Mouse (Mus musculus) T-helper 17 cell (primary cell): ENCODE results near the gene Klhl22.

Source experiments
- in situ Hi-C, 2 experiments: fragments of 300-600 bp; cut with MboI, MseI; formaldehyde crosslinking; loops; 1 replicate in 1 of 2; 2 replicates in 1 of 2; pipeline ENCODE4 v1.15.1; 2025; ENCODE audit warnings: high pct_unique_total_duplicates in 2 of 2

Gene Klhl22

DNA sequence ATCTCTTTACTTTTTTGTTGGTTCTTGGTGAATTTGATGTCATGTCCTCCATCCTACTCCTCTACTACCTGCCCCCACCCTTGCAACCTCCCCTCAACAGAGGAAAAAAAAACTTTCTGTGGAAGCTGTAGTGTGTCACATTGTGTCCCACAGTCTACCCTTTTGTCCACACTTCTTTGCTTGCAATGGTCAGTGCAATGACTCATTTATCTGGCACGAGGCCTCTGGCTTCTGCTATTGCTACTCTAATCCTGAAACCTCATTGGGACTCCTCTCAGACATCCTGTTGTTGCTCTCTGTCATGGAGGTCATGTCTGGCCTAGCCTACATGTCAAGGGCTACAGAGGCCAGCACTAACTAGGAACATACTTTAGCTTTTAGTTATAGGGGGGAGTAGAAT lies 5.7 kb upstream of the Klhl22 start:
- in situ Hi-C loops: no loop called here

DNA sequence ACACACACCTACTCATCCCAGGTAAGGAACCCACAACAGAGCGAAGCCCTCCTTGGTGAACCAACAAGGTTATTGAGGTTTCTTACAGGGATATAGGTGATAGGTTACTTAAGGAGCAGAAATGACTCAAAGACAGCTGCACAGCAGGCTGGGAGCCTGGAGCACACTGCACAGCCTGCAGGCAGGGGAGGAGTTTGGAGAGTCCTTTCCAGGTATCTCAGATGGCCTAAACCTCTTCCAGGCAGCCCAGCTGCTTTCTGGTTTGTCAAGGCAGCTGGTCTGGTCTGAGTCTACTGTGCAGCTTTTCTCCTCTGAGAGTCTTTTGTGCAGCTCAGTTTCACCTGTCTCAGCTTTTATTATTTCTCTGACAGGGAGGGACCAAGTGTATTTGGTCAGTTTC lies 1.7 kb upstream of the Klhl22 start:
- in situ Hi-C loops: no loop called here

DNA sequence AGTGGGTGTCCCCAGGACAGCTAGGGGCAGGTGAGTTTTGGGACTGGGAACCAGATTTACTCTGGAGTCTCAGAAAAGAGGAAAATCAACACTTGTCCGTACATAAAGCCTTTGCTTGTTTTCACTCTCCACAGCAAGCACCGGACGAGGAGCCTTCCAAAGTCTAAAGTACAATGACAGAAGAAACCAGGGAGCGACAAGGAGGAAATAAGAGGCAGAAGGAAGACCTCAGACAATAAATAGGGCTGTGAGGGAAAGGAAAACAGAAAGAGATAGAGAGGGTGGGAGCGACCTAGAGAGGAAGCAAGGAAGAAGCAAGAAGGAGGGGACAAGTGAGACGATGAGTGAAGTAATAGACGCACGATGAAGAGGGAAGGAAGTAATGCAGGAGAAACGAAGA lies 516 bp upstream of the Klhl22 start:
- in situ Hi-C loops: no loop called here

DNA sequence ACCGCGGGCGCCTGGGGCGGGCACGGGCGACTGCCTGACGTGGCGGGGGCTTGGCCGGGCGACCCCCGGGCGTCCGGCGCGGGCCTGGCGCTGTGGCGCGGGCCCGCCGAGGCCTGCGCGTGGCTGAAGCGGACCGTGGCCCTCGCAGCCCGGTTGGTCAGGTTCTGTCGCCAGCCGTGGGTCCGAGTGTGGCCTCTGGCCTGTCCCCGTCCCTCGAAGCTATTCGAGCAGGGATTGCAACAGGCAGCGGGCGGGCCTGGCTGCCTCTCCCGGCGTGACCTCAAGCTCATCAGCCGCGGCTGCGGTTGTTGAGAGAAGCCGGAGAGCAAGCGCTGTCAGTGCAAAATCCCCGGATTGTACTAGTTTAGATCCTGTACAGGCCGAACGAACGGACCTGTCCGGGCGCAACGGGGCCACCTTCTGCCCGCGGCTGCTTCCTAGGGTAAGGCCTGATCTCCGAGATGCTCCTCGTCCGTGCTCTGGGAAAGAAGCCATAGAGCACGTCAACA lies 449 bp downstream of the Klhl22 start:
- in situ Hi-C loops: no loop called here

DNA sequence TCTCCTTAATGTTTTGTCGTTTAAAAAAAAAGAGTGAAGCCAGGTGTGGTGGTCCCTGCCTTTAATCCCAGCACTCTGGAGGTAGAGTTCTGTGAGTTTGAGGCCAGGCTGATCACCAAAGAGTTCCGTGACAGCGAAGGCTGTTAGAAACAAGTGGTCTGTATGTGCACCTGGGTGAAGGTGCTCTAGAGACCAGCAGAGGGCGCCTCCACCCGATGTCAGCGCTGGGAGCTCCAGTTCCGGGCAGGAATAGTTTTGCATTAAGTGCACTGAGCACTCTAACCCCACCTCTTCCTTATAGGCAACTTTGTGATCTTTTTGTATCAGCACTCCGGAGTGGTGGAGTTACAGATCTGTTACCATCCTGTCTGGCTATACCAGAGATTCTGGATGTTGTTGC lies 1.2 kb downstream of the Klhl22 start:
- in situ Hi-C loops: no loop called here

DNA sequence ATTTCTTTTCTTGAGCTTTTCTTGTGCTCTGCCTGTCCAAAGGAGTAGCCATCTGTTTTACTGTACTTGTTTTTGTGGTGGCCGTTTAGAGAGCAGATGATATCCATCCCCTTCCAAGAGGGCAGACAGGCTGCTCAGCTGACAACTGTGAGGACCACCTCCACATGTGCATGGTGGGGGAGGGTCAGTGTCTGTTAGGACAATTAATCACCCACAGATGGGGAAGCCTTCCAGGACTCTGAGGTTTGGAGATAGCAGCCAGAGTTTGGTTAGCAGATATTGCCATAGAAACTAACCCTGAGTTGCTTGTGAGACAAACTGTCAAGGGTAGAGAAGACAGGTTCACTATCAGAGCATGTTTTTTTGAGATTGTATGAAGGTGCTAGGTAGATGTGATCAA lies 1.7 kb downstream of the Klhl22 start:
- in situ Hi-C loops: no loop called here

DNA sequence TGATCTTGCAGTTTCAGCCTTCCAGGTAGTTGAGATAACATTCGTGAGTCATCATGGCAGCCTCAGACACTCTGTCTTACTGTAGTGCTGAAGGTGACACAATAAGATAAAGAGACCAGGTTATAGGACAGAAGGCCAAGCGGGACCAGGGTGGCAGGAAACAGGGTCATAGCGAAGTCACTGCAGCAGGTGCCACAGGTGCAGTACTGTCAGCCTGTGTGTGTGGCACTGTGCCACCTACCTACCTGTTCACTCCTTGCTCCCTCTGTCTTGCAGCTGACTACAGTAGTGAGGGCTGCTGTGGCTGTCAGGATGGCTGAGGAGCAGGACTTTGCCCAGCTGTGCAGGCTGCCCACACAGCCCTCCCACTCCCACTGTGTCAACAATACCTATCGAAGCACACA lies 4.7 kb downstream of the Klhl22 start:
- in situ Hi-C loops: no loop called here

DNA sequence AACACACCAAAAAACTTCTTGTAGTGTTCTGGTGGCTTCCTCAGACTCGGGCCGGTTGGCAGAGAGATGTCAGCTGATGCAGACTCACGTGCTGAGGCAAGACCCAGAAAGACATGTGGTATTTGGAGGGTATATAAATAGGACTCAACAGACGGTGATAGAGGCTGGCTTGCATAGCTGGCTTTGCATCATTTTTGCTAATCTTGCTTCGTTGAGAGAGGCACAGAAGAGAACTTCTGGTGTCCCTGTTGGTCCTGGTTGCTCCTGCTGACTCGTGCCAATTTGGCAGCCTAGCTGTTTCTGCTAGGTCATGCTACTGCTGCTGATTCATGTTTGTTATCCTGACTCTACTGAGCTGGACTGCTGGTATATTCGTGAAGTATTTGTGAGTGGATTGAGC lies 9.4 kb downstream of the Klhl22 start:
- in situ Hi-C loops: no loop called here

DNA sequence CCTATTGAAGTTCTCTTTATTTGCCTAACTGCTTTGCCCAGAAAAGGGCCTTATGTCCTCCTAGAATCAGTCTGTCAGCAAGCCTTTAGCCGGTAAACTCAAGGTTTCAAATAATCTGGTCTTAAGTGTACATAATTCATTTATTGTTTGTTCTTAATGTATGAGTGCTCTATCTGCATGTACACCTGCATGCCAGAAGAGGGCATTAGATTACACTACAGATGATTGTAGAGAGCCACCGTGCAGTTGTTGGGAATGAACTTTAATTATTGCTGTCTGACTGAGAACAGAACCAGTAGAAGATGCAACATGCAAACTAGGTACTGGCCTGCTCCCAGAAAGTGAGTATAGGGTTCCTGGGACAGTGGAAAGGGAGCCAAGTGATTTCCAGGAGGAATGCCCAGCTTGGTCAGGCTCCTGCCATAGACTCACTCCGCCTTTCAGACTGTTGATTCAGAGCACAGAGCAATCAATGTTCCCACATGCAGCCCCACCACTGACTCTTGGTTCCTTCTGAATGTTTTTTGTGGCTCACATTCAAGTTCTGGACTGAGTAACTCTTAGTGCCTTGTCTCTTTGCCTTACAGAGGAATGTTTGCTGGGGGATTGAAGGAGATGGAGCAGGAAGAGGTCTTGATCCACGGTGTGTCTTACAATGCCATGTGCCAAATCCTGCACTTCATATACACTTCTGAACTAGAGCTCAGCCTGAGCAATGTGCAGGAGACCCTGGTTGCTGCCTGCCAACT lies 11.9 kb downstream of the Klhl22 start:
- in situ Hi-C loops: no loop called here

DNA sequence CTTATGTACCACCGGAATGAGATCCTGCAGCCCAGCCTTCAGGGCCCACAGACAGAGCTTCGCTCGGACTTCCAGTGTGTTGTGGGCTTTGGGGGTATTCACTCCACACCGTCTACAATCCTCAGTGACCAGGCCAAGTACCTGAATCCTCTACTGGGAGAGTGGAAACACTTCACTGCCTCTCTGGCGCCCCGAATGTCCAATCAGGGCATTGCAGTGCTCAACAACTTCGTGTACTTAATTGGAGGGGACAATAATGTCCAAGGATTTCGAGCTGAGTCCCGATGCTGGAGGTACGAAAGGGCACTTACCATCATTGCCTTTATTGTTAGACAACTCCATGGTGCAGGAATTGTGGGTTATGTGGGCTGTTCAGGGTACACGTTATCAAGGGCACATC lies 17.4 kb downstream of the Klhl22 start:
- in situ Hi-C loops: no loop called here

DNA sequence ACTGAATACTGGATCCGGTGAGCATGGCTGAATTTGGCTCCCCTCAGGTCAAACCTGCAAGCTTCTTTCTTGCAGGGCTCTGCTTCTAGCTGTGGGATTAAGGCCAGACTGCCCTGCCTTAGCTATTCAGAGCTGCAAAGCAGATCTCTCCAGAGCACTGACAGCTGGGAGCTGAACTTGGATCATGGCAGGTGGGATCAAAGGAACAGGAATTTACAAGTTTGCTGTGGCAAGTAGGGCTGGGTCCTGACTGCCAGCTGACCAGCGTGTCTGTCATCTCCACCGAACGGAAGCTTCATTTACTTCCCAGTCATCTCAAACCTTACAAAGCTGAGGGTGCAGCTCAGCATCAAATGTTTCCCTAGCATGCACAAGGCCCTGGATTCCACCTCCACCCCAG lies 18.8 kb downstream of the Klhl22 start:
- in situ Hi-C loops: no loop called here

DNA sequence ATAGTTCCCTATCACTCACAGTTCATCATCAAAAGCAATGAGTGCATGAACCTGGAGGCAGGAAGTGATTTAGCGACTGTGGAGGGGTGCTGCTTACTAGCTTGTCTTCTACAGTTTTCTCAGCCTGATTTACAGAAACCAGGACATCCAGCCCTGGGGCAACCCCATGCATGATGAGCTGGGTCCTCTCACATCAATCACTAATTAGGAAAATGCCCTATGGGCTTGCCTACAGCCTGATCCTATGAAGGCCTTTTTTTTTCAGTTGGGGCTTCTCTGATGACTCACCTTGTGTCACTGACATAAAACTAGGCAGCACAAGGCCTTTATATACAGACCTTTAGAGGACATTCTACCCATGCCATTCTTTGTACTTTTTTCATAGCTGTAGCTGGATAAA lies 20.3 kb downstream of the Klhl22 start:
- in situ Hi-C loops: no loop called here

DNA sequence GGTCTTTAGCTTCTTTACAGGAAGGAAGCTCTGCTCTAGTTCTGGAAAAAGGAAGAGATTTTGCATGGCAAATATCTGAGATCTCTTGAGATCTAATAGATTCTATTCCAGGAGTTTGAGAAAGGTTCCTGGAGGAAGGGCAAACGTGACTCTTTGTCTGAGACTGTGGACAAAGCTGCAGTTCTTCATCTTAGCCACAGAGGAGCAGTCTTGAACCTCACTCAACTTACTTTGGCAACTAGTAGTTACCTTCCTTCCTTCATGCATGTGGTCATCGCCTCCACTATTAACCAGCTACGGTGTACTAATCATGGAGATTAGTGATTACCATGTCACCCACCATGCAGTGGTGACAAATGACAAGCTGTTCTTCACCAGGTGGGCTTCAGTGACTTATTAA lies 25.9 kb downstream of the Klhl22 start:
- in situ Hi-C loops: no loop called here

DNA sequence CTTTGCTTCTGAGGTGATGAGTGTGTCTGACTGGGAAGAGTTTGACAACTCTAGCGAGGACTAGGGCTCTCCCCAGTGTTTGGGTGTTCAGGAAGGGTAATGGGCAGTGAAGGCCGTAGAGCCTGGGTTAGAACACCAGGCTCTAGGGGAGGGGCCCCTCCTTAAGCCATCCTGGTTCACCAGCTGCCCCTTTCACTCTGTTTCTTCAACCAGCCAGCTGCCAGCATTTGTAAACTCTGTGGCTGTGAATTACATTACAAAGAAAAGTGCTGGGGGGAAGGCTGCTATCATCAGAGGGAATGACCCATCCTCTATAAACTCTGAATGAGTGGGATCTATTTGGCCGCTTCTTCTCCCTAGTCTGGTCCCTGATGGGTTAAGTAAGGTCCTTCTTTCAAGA lies 33.3 kb downstream of the Klhl22 start:
- in situ Hi-C loops: no loop called here

DNA sequence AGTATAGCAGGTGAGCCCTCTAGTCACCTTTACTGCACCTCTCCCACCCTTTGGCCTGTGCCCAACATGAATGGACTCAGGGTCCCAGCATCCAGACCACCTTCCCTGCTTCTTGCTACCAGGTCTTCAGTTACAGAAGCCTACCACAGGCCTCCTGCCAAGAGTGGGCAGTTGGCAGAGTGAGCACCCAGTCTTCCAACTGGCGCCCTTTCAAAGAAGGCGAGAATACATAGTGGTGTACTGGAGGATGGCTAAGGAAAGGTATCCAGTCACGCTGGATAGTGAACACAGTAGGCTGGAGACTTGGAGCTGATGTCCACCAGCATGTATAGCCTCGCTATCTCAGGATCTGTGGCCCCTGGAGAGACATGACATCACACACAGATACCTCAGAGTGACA lies 34.6 kb downstream of the Klhl22 start:
- in situ Hi-C loops: no loop called here

DNA sequence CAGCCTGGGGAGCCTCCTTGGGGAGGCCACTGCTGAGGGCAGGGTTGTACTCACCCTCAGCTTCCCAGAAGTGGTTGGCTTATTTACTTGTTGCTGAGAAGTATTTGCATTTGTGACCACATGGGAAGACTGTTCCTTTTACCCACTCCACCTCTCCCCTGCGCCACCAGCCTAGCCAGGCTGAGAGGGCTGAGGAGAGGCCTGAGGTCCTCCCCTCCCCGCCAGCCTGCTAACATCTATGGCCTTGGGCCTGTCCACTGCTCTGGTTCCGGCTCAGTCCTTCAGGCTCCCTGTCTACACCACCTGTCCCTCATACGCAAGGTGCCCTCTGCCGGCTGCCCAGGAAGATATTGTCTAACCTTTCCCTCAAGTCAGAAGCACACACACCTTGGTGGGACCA lies 36.2 kb downstream of the Klhl22 start:
- in situ Hi-C loops: no loop called here

DNA sequence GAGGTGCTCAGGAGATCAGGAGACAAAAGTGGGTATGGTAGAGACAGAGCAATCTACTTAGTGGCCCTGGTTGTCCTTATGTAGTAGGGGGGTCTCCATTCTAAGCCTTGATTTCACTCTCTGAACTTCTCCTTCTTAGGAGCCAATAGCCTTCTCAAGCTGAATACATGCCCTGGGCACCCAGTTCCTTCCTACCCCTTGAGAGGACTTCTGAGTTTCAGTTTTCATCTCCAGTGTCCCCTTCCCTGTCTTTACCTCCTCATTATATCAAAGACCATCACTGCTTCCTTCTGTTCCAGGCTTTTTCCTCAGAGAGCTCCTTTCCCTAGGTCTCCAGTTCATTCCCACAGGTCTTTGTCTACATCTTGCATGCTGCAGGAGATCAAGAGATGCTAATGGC lies 37.1 kb downstream of the Klhl22 start:
- in situ Hi-C loops: no loop called here

DNA sequence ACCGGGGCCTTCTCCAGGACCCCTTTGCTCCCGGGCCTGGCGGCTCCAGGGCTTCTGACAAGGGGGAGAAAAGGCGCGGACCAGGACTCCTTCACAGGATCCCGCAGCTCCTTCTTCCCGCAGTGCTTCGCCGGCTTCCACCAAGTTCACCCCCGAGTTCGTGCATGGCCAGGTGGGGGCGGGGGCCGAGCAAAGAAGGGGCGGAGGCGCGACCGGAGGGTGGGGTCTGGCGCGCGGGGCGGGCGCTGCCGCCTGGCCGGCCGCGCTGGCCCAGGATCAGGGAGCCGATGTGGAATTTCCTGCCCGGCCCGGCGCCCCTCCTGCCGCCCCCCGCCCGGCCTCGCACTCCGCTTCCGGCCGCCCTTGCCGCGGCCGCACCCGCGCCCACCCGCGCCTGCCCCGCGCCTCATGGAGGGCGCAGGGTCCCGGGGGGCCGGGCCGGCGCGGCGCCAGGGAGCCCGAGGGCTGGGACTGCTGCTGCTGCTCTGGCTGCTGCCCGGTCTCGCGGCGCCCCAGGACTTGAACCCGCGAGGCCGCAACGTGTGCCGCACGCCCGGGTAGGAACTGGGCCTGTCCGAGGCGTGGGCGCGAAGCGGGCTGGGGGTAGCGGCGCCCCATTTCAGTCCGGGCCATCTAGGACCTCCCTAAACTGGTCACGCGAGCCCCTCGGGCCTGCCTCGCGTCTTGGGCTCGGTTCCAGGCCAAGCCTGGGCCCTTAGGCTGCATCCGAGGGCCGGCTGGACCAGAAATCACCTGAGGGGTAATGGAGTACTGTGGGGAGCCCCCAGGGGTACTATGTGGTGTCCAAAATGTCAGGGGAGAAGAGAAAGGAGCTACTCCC lies 37.8 kb downstream of the Klhl22 start, which contains the start of gene Scarf2:
Gene Scarf2, plus strand, starts transcription at position 312 of the 841 bp plus-strand sequence.
- in situ Hi-C loops: no loop called here

DNA sequence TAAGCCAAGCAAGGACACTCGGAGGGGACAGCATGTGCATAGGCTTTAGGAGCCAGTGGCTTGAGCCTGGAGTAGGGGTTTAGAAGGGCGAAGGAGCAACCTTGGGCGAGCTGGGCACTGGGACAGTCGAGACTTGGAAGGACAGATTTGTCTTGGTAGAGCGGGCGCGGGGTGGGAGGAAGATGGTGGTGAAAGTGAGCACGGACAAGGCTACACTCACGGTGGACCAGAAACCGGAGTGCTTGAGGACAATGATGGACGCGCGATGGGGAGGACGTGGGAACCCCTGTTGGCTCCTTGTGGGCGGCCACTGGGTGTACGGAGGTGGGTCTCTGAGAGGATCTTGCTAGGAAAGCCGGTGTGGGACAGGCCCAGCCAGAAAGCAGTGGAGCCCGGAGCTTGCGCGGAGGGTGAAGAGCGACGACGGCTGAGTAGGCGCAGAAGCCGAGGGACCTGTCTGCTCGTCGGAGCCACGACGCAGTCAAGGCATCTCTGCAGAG lies 38.4 kb downstream of the Klhl22 start:
- in situ Hi-C loops: no loop called here

DNA sequence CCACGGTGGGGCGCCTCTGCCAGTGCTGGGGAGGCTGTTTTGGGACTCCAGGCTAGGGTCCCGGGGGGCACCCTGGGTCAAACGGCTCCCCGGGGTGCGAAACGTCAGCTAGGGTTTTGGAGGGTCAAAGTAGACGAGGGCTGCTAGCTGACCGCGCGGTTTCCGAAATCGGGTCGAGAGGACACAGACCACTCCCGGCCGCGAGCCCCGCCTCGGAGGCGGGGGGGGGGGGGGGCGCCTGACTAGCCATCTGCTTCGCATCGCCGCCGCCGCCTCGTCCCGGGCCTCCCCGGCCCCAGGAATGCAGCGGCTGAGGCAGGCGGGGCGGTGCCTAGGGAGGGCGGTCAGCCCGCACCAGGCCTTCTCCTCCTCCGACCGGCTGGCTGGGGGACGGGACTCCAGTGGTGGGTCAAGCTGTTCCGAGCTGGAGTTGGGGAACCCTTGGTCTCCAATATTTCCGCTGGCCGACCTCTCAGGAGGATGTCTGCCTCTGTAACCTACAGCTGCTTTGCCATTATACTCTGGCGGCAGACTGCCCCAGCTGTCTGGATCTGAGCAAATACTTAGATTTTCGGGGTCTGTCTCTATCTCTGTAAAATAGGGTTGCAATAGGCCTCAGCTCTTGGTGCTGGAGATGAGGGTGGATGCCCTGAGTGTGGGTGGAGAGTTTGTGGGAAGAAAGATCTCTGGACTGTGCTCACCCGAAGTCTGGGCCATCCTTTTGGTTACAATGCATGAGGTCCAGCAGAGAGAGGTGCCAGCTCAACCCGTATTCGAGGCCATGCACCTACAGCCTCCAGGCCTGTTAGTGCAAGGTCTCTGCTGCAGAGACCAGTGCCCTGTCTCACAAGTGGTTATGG lies 39.1 kb downstream of the Klhl22 start:
- in situ Hi-C loops: no loop called here

DNA sequence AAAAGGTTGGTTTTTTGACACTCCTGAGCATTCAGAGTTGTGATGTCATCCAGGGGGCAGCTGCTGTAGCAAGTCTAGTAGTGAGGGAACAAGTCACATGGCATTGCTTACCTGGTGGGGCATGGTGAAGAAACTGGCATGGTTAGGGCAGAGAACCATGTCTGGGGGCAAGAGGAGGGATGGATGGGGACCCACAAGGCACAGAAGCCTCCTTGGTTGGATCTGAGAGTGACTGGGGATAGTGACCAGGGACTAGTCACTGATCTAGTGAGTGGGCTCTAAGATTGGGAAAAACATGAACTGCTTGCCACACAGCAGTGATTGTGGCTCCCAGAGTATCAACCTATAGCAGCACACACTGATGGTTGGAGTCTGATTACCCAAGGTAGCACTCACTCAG lies 40.2 kb downstream of the Klhl22 start:
- in situ Hi-C loops: no loop called here
